19 mouse cellular contexts compared by ENCODE assay signal in genomic region chr6:89285561-89286285, GRCm38 (mm10).
DNase-seq lines count a peak whose midpoint lies in the region; ATAC-seq and TF ChIP-seq lines count a peak whose summit lies in the region.
"Had no signal": no experiment of that assay in that cellular context is flagged by ENCODE, and none has a peak within 500 bp of the region (broad histone marks: within the 10 kb centered on the region; RNA-seq: fewer than 3 reads in every experiment).

No protein-coding gene starts in this region.

- no peaks in the 10 kb centered on the region for H3K27me3 ChIP-seq in hindbrain, postnatal 0 days (ENCODE audit: insufficient read depth, low read length)
- H3K27me3 ChIP-seq in hindbrain, embryonic 16.5 days (replicated peaks; ENCODE audit: control insufficient read depth, insufficient read depth, low read length): no peaks in the 10 kb centered on the region
- H3K27me3 ChIP-seq in CH12.LX (replicated peaks): no peaks in the 10 kb centered on the region
- H3K27me3 ChIP-seq in midbrain, postnatal 0 days (ENCODE audit: insufficient read depth, low read length): no peaks in the 10 kb centered on the region

- no peaks in the 10 kb centered on the region for H3K79me2 ChIP-seq in CH12.LX (replicated peaks; ENCODE audit: control insufficient read depth, extremely low read depth, insufficient read depth, poor library complexity, severe bottlenecking)

- TF ChIP-seq EP300 in CH12.LX (IDR thresholded peaks at IDR 0.05; ENCODE audit: low read length): no peak

- TF ChIP-seq POLR2A in CH12.LX (IDR thresholded peaks at IDR 0.05; ENCODE audit: low read depth, low read length): 0 out of 2 replicates have a peak, but pooled peaks have one; percentile 21
- TF ChIP-seq POLR2A in brain, embryonic 14.5 days (IDR thresholded peaks at IDR 0.05; ENCODE audit: borderline replicate concordance, extremely low read depth, insufficient read depth, insufficient read length, poor library complexity, severe bottlenecking): no peak

- H3K27ac ChIP-seq in hindbrain, postnatal 0 days: 0 out of 2 replicates have a peak overlapping the region, but pooled peaks have one; percentile 17
- H3K27ac ChIP-seq in hindbrain, embryonic 16.5 days (ENCODE audit: low read depth, low read length): no peak overlapping the region
- peak overlapping the region; percentile 72; the same call in 1 of the 2 replicates for H3K27ac ChIP-seq in CH12.LX (ENCODE audit: insufficient read depth, low read depth)
- peak overlapping the region; percentile 57; the same call in 1 of the 2 replicates for H3K27ac ChIP-seq in midbrain, postnatal 0 days (ENCODE audit: low read depth, low read length)
- H3K27ac ChIP-seq: forebrain, embryonic 13.5 days; gastrocnemius, adult 2 months; limb, embryonic 12.5 days; liver, embryonic 15.5 days; midbrain, embryonic 12.5 days; neural tube, embryonic 13.5 days had no signal

- H3K4me1 ChIP-seq in hindbrain, postnatal 0 days (ENCODE audit: insufficient read depth, low read length): 0 out of 2 replicates have a peak, but pooled peaks cover 5% of the 10 kb centered on the region
- peaks cover 15% of the 10 kb centered on the region; the same call in 1 of the 2 replicates for H3K4me1 ChIP-seq in hindbrain, embryonic 16.5 days (ENCODE audit: control insufficient read depth, insufficient read depth, low read depth, low read length)
- H3K4me1 ChIP-seq in CH12.LX (ENCODE audit: control insufficient read depth in 1 of 2, insufficient read depth in 2 of 2): peaks cover 34 to 79% of the 10 kb centered on the region in 2 experiments
- H3K4me1 ChIP-seq in midbrain, postnatal 0 days (ENCODE audit: insufficient read depth, low read length): peaks cover 15% of the 10 kb centered on the region
- H3K4me1 ChIP-seq: liver, embryonic 15.5 days had no signal

- no peak for ATAC-seq in hindbrain, postnatal 0 days
- ATAC-seq in hindbrain, embryonic 16.5 days: no peak
- 0 out of 2 replicates have a peak, but pooled peaks have one; percentile 6 for ATAC-seq in midbrain, postnatal 0 days (ENCODE audit: low FRiP score)

- dilution Hi-C loops in CH12.LX (cut with MboI; ENCODE audit: extremely low pct_ligation_motif_present, extremely low pct_unique_long_range_greater_than_20kb, low sequenced_read_pairs): no loop called here

- H3K9me3 ChIP-seq in hindbrain, postnatal 0 days (ENCODE audit: low read length): 0 out of 2 replicates have a peak, but pooled peaks cover 4% of the 10 kb centered on the region
- no peaks in the 10 kb centered on the region; the same call in 1 of the 2 replicates for H3K9me3 ChIP-seq in hindbrain, embryonic 16.5 days (ENCODE audit: control insufficient read depth, low read length)
- peaks cover 10% of the 10 kb centered on the region for H3K9me3 ChIP-seq in CH12.LX (replicated peaks; ENCODE audit: low read length)
- H3K9me3 ChIP-seq in midbrain, postnatal 0 days (ENCODE audit: low read length): no peaks in the 10 kb centered on the region
- H3K9me3 ChIP-seq: liver, embryonic 15.5 days; neural tube, embryonic 13.5 days had no signal

- intact Hi-C loops in left cerebral cortex, postnatal 36 days (cut with DNase I): no loop called here

- no peak for TF ChIP-seq RAD21 in CH12.LX (IDR thresholded peaks at IDR 0.05; ENCODE audit: low read depth, low read length)

- TF ChIP-seq CTCF in hindbrain, postnatal 0 days (IDR thresholded peaks at IDR 0.05; ENCODE audit: low read depth): no peak
- no peak for TF ChIP-seq CTCF in CH12.LX (conservative IDR thresholded peaks at IDR 0.05 in 1 of 2, IDR thresholded peaks at IDR 0.05 in 1 of 2; ENCODE audit: low read depth in 2 of 2, low read length in 2 of 2)
- TF ChIP-seq CTCF in brain, embryonic 14.5 days (IDR thresholded peaks at IDR 0.05; ENCODE audit: borderline replicate concordance, extremely low read depth, insufficient read depth, insufficient read length): no peak
- TF ChIP-seq CTCF in midbrain, postnatal 0 days (IDR thresholded peaks at IDR 0.05): no peak

- in situ Hi-C loops in CH12.LX (cut with MboI; ENCODE audit: low pct_ligation_motif_present, low pct_unique_long_range_greater_than_20kb, low sequenced_read_pairs): no loop called here

- H3K4me2 ChIP-seq in hindbrain, postnatal 0 days (ENCODE audit: low read depth, low read length): no peak overlapping the region
- H3K4me2 ChIP-seq in hindbrain, embryonic 16.5 days (ENCODE audit: low read length): no peak overlapping the region
- peak overlapping the region; percentile 70; the same call in 1 of the 2 replicates for H3K4me2 ChIP-seq in CH12.LX (ENCODE audit: insufficient read depth, low read depth, poor library complexity, severe bottlenecking)
- no peak overlapping the region for H3K4me2 ChIP-seq in midbrain, postnatal 0 days (ENCODE audit: low read depth, low read length, poor library complexity, severe bottlenecking)
- H3K4me2 ChIP-seq: forebrain, embryonic 13.5 days; limb, embryonic 12.5 days; liver, embryonic 15.5 days; midbrain, embryonic 12.5 days; neural tube, embryonic 13.5 days had no signal

- no peak overlapping the region for H3K9ac ChIP-seq in hindbrain, postnatal 0 days (replicated peaks; ENCODE audit: low read length)
- no peak overlapping the region for H3K9ac ChIP-seq in hindbrain, embryonic 16.5 days (ENCODE audit: low read depth, low read length)
- no peak overlapping the region for H3K9ac ChIP-seq in CH12.LX (ENCODE audit: insufficient read depth, low read depth)
- no peak overlapping the region for H3K9ac ChIP-seq in midbrain, postnatal 0 days (replicated peaks; ENCODE audit: low read length, poor library complexity, severe bottlenecking)
- H3K9ac ChIP-seq: forebrain, embryonic 13.5 days; limb, embryonic 12.5 days; liver, embryonic 15.5 days; midbrain, embryonic 12.5 days; neural tube, embryonic 13.5 days had no signal

- no peak overlapping the region for H3K4me3 ChIP-seq in hindbrain, postnatal 0 days (ENCODE audit: low read length)
- no peak overlapping the region for H3K4me3 ChIP-seq in hindbrain, embryonic 16.5 days (ENCODE audit: low read length)
- H3K4me3 ChIP-seq in CH12.LX (replicated peaks in 1 of 3; ENCODE audit: low read depth in 2 of 3, low read length in 2 of 3, poor library complexity in 1 of 3): peak overlapping the region in 2 of 3 experiments; percentile 18 to 54
- no peak overlapping the region for H3K4me3 ChIP-seq in midbrain, postnatal 0 days (ENCODE audit: low read depth, low read length)
- H3K4me3 ChIP-seq: forebrain, embryonic 13.5 days; gastrocnemius, adult 2 months; limb, embryonic 12.5 days; liver, embryonic 15.5 days; midbrain, embryonic 12.5 days; neural tube, embryonic 13.5 days had no signal

- DNase-seq in hindbrain, postnatal 0 days (ENCODE audit: low spot score): no peak
- no peak for DNase-seq in CH12.LX (ENCODE audit: extremely low read depth)
- DNase-seq in brain, embryonic 14.5 days (ENCODE audit: low read depth): peak; percentile 56
- no peak for DNase-seq in midbrain, postnatal 0 days (ENCODE audit: low spot score)
- no peak for DNase-seq in left cerebral cortex, postnatal 36 days (ENCODE audit: low spot score in 2 of 2)
- no peak for DNase-seq in layer of hippocampus, adult 9-10 months (ENCODE audit: low spot score)
- DNase-seq: cerebellum, adult 11-12 months; gastrocnemius, adult 2 months; heart, adult 18-20 months; kidney, adult 8-10 months; kidney, postnatal 36 days; lung, postnatal 14 days; right cerebral cortex, postnatal 4 days had no signal

- no peaks in the 10 kb centered on the region for H3K36me3 ChIP-seq in hindbrain, postnatal 0 days (ENCODE audit: insufficient read depth, low read length)
- no peaks in the 10 kb centered on the region for H3K36me3 ChIP-seq in hindbrain, embryonic 16.5 days (ENCODE audit: control insufficient read depth, insufficient read depth, low read length)
- peaks cover 6 to 33% of the 10 kb centered on the region in 2 experiments for H3K36me3 ChIP-seq in CH12.LX (replicated peaks in 1 of 2; ENCODE audit: control insufficient read depth in 1 of 2, insufficient read depth in 1 of 2, low read length in 1 of 2)
- H3K36me3 ChIP-seq in midbrain, postnatal 0 days (ENCODE audit: insufficient read depth, low read length): no peaks in the 10 kb centered on the region
- H3K36me3 ChIP-seq: limb, embryonic 12.5 days; liver, embryonic 15.5 days; midbrain, embryonic 12.5 days; neural tube, embryonic 13.5 days had no signal

- 60% methylated on average over 9 of the region's 9 CpGs for WGBS in hindbrain, postnatal 0 days
- 49% methylated on average over 9 of the region's 9 CpGs for WGBS in hindbrain, embryonic 16.5 days
- 39% methylated on average over 8 of the region's 9 CpGs for WGBS in midbrain, postnatal 0 days

TF ChIP-seq in CH12.LX, 34 proteins besides CTCF, POLR2A, EP300 and RAD21 (continues in another document):
- TF ChIP-seq JUN (IDR thresholded peaks at IDR 0.05; ENCODE audit: insufficient read depth, low read depth, low read length) (no peak), ZNF384 (IDR thresholded peaks at IDR 0.05; ENCODE audit: low read depth, low read length) (no peak), SIN3A (IDR thresholded peaks at IDR 0.05; ENCODE audit: low read length) (no peak), CHD1 (IDR thresholded peaks at IDR 0.05; ENCODE audit: low read depth, low read length) (no peak), MAZ (IDR thresholded peaks at IDR 0.05; ENCODE audit: low read depth, low read length) (no peak), HCFC1 (IDR thresholded peaks at IDR 0.05; ENCODE audit: low read depth, low read length) (no peak), JUND (conservative IDR thresholded peaks at IDR 0.05; ENCODE audit: low read depth, low read length) (no peak), BHLHE40 (IDR thresholded peaks at IDR 0.05; ENCODE audit: low read depth, low read length) (peak; percentile 72), TCF12 (IDR thresholded peaks at IDR 0.05; ENCODE audit: low read depth, low read length) (0 out of 2 replicates have a peak, but pooled peaks have one; percentile 11), NRF1 (IDR thresholded peaks at IDR 0.05; ENCODE audit: low read depth, low read length) (no peak), USF2 (conservative IDR thresholded peaks at IDR 0.05; ENCODE audit: low read depth, low read length) (peak; percentile 23; the same call in 1 of the 2 replicates), IRF4 (IDR thresholded peaks at IDR 0.05; ENCODE audit: low read depth, low read length) (no peak), ZKSCAN1 (IDR thresholded peaks at IDR 0.05; ENCODE audit: borderline replicate concordance, low read depth, low read length) (no peak), ZMIZ1 (IDR thresholded peaks at IDR 0.05; ENCODE audit: low read depth, low read length) (no peak), E2F4 (IDR thresholded peaks at IDR 0.05; ENCODE audit: insufficient replicate concordance, low read depth, low read length) (no peak), RCOR1 (conservative IDR thresholded peaks at IDR 0.05; ENCODE audit: low read depth, low read length) (no peak), KAT2A (IDR thresholded peaks at IDR 0.05; ENCODE audit: insufficient replicate concordance, low read length) (no peak), USF1 (IDR thresholded peaks at IDR 0.05; ENCODE audit: low read depth, low read length) (peak; percentile 47), ELF1 (IDR thresholded peaks at IDR 0.05; ENCODE audit: low read depth, low read length) (no peak), UBTF (IDR thresholded peaks at IDR 0.05; ENCODE audit: low read depth, low read length) (no peak)

Comparison
In these comparisons a context has a peak if more than half of its experiments do, and no peak if none do; other contexts are left out.
1. H3K4me3 ChIP-seq: peak in CH12.LX (2 of 3); none in hindbrain, postnatal 0 days (single experiment), hindbrain, embryonic 16.5 days (single experiment) and midbrain, postnatal 0 days (single experiment).